Mouse (Mus musculus): ENCODE data around the gene Zfp943. TPM values are rescaled to one million over a fixed set of nuclear protein-coding genes. Genes with fewer than 3 reads are reported as not detected.
"Not testable (repeated sequence)": the region's sequence is repeated elsewhere in the genome, so short reads cannot be mapped to it uniquely, and the experiment has no call there.

Gene Zfp943
- polyA plus RNA-seq (2015; fragmentation: Nextera tagmentation; extraction: Ambion mirVana): 17.2 and 18.5 TPM in 2 replicates

DNA sequence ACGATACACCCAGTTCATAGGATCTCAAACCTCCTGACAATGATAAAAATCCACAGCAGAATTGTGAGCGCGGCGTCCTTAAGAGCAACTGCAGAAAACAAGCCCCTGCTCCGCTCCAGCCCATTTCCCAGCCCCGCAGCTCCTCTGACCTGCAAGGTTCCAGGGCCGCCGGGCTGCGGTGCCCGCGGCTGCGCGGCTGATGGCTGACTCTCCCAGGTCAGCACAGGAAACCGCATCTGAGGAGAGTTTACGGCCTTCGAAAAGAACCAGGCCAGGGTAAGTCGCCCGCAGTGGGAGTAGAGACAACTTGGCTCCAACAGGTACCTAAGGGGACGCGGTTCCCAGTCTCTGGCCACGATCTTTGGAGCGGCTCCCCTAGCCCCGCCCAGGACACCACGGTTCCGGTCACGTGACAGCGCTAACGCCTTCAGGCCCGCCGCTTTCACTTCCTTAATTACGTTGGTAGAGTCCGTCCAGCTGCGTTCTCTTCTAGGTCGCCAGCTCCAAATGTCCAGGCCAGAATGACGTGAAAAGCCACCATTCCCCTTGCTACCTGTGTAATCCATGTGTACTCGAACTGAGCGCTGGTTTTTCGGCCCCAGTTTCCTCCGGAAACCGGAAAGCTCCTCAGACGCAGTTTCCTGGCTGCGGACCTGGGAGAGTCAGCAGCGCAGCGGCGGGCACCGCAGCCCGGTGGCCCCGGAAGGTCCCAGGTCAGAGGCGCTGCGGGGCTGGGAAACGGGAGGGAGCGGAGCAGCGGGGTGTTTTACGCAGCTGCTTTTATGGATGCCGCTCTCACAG, at the start of gene Zfp943, which contains the start of gene Zfp942:
Gene Zfp943, plus strand, starts transcription at position 446 of the 801 bp plus-strand sequence.
Gene Zfp942, minus strand, starts transcription at position 358 of the 801 bp plus-strand sequence.
- WGBS: under 1% methylated on average over 39 of the region's 55 CpGs
- H3K4me2 ChIP-seq: peak within 1 kb of the TSS; percentile 49
- H3K27me3 ChIP-seq, H3K36me3 ChIP-seq, H3K4me1 ChIP-seq, H3K9me3 ChIP-seq: not testable (repeated sequence)
- H3K9ac ChIP-seq: peak within 1 kb of the TSS; percentile 71
- H3K27ac ChIP-seq: peak within 1 kb of the TSS; percentile 87
- H3K4me3 ChIP-seq: peak within 1 kb of the TSS; percentile 69
- peak; percentile 94 for ATAC-seq (ENCODE audit: insufficient number of reproducible peaks, low FRiP score, low TSS enrichment, low read depth)

DNA sequence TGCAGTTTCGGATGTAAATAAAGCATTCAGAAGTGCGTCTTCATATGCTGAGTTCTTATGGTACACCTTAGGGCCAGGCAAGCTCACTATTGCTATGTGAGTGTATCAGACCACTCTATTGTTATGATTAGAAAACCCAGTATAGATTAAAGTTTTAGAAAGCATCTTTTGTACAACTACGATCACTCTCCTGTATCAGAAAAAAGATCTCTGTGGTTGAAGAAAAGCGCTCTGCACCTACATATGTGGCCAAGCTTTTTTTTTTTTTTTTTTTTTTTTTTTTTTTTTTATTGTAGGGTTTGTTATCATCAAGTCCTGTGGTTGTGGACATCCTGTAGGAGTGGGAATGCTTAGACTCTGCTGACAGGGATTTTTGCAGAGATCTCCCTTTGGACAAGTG, 950 bp downstream of the Zfp943 start:
- 53% methylated on average over 4 of the region's 4 CpGs for WGBS
- ATAC-seq (ENCODE audit: insufficient number of reproducible peaks, low FRiP score, low TSS enrichment, low read depth): no peak
- no peak overlapping the region for H3K9ac ChIP-seq

GRCm38 (mm10) chr17:22035594-22035993, 73.2 kb downstream of the Zfp943 start:
- H3K27ac ChIP-seq; H3K9ac ChIP-seq; H3K4me2 ChIP-seq; ATAC-seq (ENCODE audit: insufficient number of reproducible peaks, low FRiP score, low TSS enrichment, low read depth); H3K36me3 ChIP-seq; H3K4me1 ChIP-seq; H3K4me3 ChIP-seq; H3K9me3 ChIP-seq; H3K27me3 ChIP-seq: not testable (repeated sequence)
- WGBS: 43% methylated on average over 1 of the region's 1 CpGs

More for the DNA sequence above, 950 bp downstream of the Zfp943 start:
- Histone ChIP-seq H3K27me3 (no peaks in the 10 kb centered on the region), H3K4me3 (peak overlapping the region; percentile 69), H3K4me1 (peaks cover 8% of the 10 kb centered on the region), H3K27ac (no peak overlapping the region), H3K4me2 (peak overlapping the region; percentile 35), H3K9me3 (no peaks in the 10 kb centered on the region), H3K36me3 (peaks cover 8% of the 10 kb centered on the region)

DNA sequence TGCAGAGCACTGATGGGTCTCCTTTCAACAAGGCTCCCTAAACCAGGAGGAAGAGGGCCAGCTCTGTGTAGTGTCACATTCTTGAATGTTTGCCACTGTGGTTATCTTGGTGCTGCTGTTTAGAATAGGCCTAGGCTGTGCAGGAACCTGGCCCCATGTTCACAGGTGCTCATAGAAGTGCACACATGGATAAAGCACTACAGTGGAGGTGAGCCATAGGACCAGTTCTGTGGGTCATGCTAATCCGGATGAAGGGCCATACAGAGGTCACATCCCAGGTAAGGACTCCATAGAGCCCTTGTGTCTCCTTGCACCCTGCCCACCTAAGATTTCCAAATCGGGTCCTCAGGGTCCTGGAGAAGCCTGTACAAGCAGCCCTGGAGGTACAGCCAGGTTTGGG, 87.1 kb downstream of the Zfp943 start:
- no peaks in the 10 kb centered on the region for H3K36me3 ChIP-seq
- ATAC-seq (ENCODE audit: insufficient number of reproducible peaks, low FRiP score, low TSS enrichment, low read depth): no peak; the same call in 1 of the 2 replicates
- no peak overlapping the region for H3K4me2 ChIP-seq
- H3K9me3 ChIP-seq: no peaks in the 10 kb centered on the region
- no peak overlapping the region for H3K4me3 ChIP-seq
- no peak overlapping the region for H3K27ac ChIP-seq
- H3K27me3 ChIP-seq: no peaks in the 10 kb centered on the region
- no peak overlapping the region for H3K9ac ChIP-seq
- H3K4me1 ChIP-seq: no peaks in the 10 kb centered on the region
- 68% methylated on average over 2 of the region's 2 CpGs for WGBS

DNA sequence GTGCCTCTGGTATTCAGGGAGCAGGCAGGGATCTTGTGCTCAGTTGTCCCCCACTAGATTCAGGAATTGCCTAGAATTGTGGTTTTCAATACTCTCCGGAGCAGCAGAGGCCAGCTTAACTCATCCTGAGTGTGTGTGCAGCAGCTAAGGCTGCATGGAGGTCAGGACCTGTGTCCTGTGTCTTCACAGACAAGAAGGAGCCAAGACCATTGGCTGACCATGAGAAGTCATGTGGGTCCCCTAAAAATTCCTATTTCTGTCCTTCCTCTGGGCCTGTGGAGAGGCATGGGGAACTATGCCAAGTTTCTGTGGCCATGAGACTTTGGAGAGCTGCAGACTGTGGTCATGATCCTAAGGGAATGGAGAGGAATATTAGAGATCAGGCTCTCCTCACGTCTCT, 90.9 kb downstream of the Zfp943 start:
- WGBS: 80% methylated on average over 2 of the region's 2 CpGs
- no peak overlapping the region for H3K27ac ChIP-seq
- no peak for ATAC-seq (ENCODE audit: insufficient number of reproducible peaks, low FRiP score, low TSS enrichment, low read depth)
- no peak overlapping the region for H3K4me3 ChIP-seq
- no peaks in the 10 kb centered on the region for H3K4me1 ChIP-seq
- no peaks in the 10 kb centered on the region for H3K36me3 ChIP-seq
- H3K4me2 ChIP-seq: no peak overlapping the region
- H3K27me3 ChIP-seq: no peaks in the 10 kb centered on the region
- H3K9me3 ChIP-seq: 0 out of 2 replicates have a peak, but pooled peaks cover 3% of the 10 kb centered on the region
- H3K9ac ChIP-seq: no peak overlapping the region

DNA sequence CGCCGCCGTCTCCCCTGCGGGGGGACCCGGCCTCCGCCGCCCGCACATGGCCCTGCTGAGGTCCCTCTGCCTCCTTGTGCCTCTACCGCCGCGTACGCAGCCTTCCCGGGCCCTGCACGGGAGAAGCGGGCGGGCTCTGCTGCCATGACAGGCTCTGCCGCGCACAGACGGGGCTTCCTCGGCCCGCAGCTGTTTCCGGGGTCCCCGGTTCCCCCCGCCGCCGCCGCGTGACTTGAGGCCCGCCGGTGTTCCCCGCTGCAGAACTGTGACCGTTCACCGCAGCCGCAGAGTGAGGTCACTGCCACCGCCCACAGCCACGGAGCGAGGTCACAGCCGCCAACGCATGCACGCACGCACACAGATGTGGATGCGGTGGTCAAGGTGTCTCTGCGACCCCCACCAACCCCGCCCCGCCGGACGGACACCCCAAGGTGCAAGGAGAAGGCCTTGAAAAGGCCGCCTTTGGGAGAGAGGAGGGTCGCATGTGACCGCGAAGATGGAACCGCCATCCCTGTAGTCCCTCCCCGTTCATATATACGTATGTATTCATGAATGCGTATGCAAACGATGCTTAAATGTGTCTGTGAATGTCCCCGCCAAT, 118.8 kb downstream of the Zfp943 start:
- H3K4me1 ChIP-seq: no peaks in the 10 kb centered on the region
- no peaks in the 10 kb centered on the region for H3K9me3 ChIP-seq
- no peak overlapping the region for H3K27ac ChIP-seq
- ATAC-seq (ENCODE audit: insufficient number of reproducible peaks, low FRiP score, low TSS enrichment, low read depth): no peak
- no peaks in the 10 kb centered on the region for H3K27me3 ChIP-seq
- peak overlapping the region; percentile 90 for H3K4me2 ChIP-seq
- peak overlapping the region; percentile 59 for H3K4me3 ChIP-seq
- H3K9ac ChIP-seq: peak overlapping the region; percentile 54
- 3% methylated on average over 57 of the region's 57 CpGs for WGBS
- H3K36me3 ChIP-seq: no peaks in the 10 kb centered on the region

DNA sequence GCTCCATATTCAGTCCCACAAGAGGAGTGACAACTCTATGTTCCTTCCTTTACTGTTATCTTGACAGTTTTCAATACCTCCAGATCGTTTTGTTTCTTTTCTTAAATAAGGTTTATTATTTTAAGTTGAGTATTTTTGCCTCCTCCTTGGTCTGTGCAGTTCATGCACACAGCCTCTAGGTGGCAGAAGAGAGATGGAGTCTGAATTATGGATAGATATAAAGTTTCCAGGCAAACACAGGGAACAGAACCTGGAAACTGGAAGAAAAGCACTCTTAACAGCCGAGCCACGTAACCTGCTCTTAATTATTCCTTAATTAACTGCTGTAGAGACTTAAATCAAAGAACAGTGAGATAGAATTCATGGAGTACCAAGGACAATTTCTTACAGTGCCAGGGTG, 120.9 kb downstream of the Zfp943 start:
- not testable (repeated sequence) for H3K9ac ChIP-seq; H3K4me1 ChIP-seq; H3K36me3 ChIP-seq; H3K4me3 ChIP-seq; H3K27ac ChIP-seq; H3K4me2 ChIP-seq; ATAC-seq (ENCODE audit: insufficient number of reproducible peaks, low FRiP score, low TSS enrichment, low read depth); H3K9me3 ChIP-seq; H3K27me3 ChIP-seq
- 7% methylated on average over 3 of the region's 3 CpGs for WGBS

GRCm38 (mm10) chr17:22118770-22119169, 156.4 kb downstream of the Zfp943 start:
- no peaks in the 10 kb centered on the region for H3K4me1 ChIP-seq

More at GRCm38 (mm10) chr17:22118770-22119169, 156.4 kb downstream of the Zfp943 start:
- Histone ChIP-seq H3K9ac (no peak overlapping the region), H3K27me3 (no peaks in the 10 kb centered on the region), H3K9me3 (no peaks in the 10 kb centered on the region), H3K36me3 (no peaks in the 10 kb centered on the region), H3K4me3 (no peak overlapping the region), H3K27ac (no peak overlapping the region), H3K4me2 (no peak overlapping the region)
- no peak for ATAC-seq (ENCODE audit: insufficient number of reproducible peaks, low FRiP score, low TSS enrichment, low read depth)

Other genes with a start within 250 kb of the Zfp943 start
- 7.1 and 7.5 TPM in 2 replicates for gene Zfp229, start 231.8 kb upstream of the Zfp943 start, polyA plus RNA-seq (2015; fragmentation: Nextera tagmentation; extraction: Ambion mirVana)
- 6.5 and 7.2 TPM in 2 replicates for gene Zfp820, start 116.8 kb upstream of the Zfp943 start, polyA plus RNA-seq (2015; fragmentation: Nextera tagmentation; extraction: Ambion mirVana)
- gene Zfp995, start 52.6 kb upstream of the Zfp943 start, polyA plus RNA-seq (2015; fragmentation: Nextera tagmentation; extraction: Ambion mirVana): 6.3 and 6.9 TPM in 2 replicates
- 19.7 and 19.8 TPM in 2 replicates for gene Zfp942, start 88 bp upstream of the Zfp943 start, polyA plus RNA-seq (2015; fragmentation: Nextera tagmentation; extraction: Ambion mirVana)
- 2.1 and 2.3 TPM in 2 replicates for gene Zfp947, start 203.6 kb downstream of the Zfp943 start, polyA plus RNA-seq (2015; fragmentation: Nextera tagmentation; extraction: Ambion mirVana)